Mouse (Mus musculus): ENCODE measurements at regions not wholly inside any gene's neighbourhood (a gene's known extent, or its start where the extent isn't known, plus 50 kb on each side); places are given as distances from the start of the nearest gene placed in this dataset.
"Not testable (repeated sequence)": the region's sequence is repeated elsewhere in the genome, so short reads cannot be mapped to it uniquely, and the experiment has no call there.

- no peak for DNase-seq
Observed at GRCm38 (mm10) chr13:107573499-107574355, 470.5 kb upstream of the Smim15 start.

GRCm38 (mm10) chr13:107571539-107571938 lies 472.7 kb upstream of the Smim15 start:
- no peak for DNase-seq

- DNase-seq = no peak
Observed at GRCm38 (mm10) chr13:107569477-107569876, 474.8 kb upstream of the Smim15 start.

- peak in 1 of 2 experiments; percentile 1 for DNase-seq
Observed at GRCm38 (mm10) chr13:107568701-107569121, 475.5 kb upstream of the Smim15 start.

GRCm38 (mm10) chr13:107562463-107562862 lies 481.8 kb upstream of the Smim15 start:
- DNase-seq = no peak

- no peak for DNase-seq
Observed at GRCm38 (mm10) chr13:107561529-107561928, 482.7 kb upstream of the Smim15 start.

GRCm38 (mm10) chr13:107555958-107556357 lies 488.3 kb upstream of the Smim15 start:
- no peak for DNase-seq

- no peak for DNase-seq
Observed at GRCm38 (mm10) chr13:107554091-107554490, 490.2 kb upstream of the Smim15 start.

GRCm38 (mm10) chr13:107552165-107552564 lies 492.1 kb upstream of the Smim15 start:
- DNase-seq = no peak

- DNase-seq = not testable (repeated sequence)
Observed at GRCm38 (mm10) chr13:107549995-107550394, 494.3 kb upstream of the Smim15 start.

- DNase-seq = no peak
Observed at GRCm38 (mm10) chr13:107547073-107547472, 497.2 kb upstream of the Smim15 start.

GRCm38 (mm10) chr13:107546181-107546900 lies 497.9 kb upstream of the Smim15 start:
- no peak for DNase-seq

- DNase-seq = no peak
Observed at GRCm38 (mm10) chr13:107541635-107541955, 502.7 kb upstream of the Smim15 start.

- DNase-seq = no peak
Observed at GRCm38 (mm10) chr13:107540784-107541634, 503.2 kb upstream of the Smim15 start.

GRCm38 (mm10) chr13:107540305-107540704 lies 503.9 kb upstream of the Smim15 start:
- DNase-seq = no peak

GRCm38 (mm10) chr13:107539867-107540266 lies 504.4 kb upstream of the Smim15 start:
- DNase-seq = no peak

GRCm38 (mm10) chr13:107539326-107539725 lies 504.9 kb upstream of the Smim15 start:
- DNase-seq = no peak

GRCm38 (mm10) chr13:107535213-107535612 lies 509.0 kb upstream of the Smim15 start:
- DNase-seq = no peak

GRCm38 (mm10) chr13:107533323-107533722 lies 510.9 kb upstream of the Smim15 start:
- DNase-seq = no peak

- DNase-seq = no peak
Observed at GRCm38 (mm10) chr13:107531528-107531927, 509.6 kb upstream of the Kif2a start.

GRCm38 (mm10) chr13:107531026-107531425 lies 509.1 kb upstream of the Kif2a start:
- DNase-seq = no peak

- DNase-seq = no peak
Observed at GRCm38 (mm10) chr13:107530392-107530791, 508.5 kb upstream of the Kif2a start.

Data from B cell, adult 2 months (primary cell).